Mouse (Mus musculus) splenic B cell, adult 2 months (primary cell): ENCODE measurements around the gene Dhcr7.

Experiments
- DNase-seq: peaks from one replicate; pipeline ENCODE4 v3.0.0-alpha.2; 2011; ENCODE audit warnings: low read depth, low spot score
- H3K27me3 ChIP-seq: 2 replicates; pipeline ENCODE4 v1.6.1; 2012; ENCODE audit warnings: mild to moderate bottlenecking, low read length, moderate library complexity, mixed read lengths; ENCODE audit not compliant: control insufficient read depth, poor library complexity, insufficient read depth, severe bottlenecking
- H3K36me3 ChIP-seq: 2 replicates; pipeline ENCODE4 v1.6.1; 2012; ENCODE audit warnings: mild to moderate bottlenecking, low read length, moderate library complexity, mixed read lengths; ENCODE audit not compliant: control insufficient read depth, poor library complexity, insufficient read depth, severe bottlenecking

The Dhcr7 gene

DNA sequence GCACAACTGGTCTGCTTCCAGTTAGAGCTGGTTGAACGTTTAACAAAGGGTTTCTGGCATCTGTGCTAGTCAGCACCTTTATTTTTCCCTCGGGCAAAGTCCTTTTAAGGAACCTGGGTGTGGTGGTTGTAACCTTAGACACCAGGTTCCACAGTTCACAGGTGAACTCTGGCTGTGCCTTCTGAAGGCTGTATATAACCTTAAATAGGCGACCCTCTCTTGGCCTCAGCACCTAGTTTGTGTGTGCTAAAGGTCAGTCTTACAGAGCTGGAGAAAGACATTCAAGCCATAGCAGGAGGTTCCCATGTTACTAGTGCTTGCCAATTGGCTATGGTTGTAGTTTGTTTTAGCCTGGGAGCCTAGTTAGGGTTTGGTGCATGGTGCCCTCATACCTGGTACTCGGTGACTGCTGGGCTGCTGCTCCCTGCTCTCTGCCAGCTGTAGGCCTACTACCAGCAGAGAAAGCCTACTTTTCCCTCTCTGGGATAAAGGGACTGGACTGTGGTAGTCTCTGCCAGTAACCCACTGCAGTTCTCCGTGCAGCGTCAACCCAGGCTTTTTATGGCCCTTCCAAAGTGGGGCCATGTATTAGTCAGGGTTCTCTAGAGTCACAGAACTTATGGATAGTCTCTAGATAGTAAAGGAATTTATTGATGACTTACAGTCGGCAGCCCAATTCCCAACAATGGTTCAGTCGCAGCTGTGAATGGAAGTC is 26.0 kb downstream of the Dhcr7 start:
- DNase-seq, result no peak

GRCm38 (mm10) chr7:143866538-143866937 is 43.6 kb downstream of the Dhcr7 start, which contains the start of gene Gm498:
Gene Gm498, plus strand, starts transcription at chr7:143866838.
- Histone ChIP-seq H3K36me3 (no peaks in the 10 kb centered on the region), H3K27me3 (no peaks in the 10 kb centered on the region)
- no peak for DNase-seq

More for the DNA sequence above, 26.0 kb downstream of the Dhcr7 start:
- Histone ChIP-seq H3K27me3 (no peaks in the 10 kb centered on the region), H3K36me3 (peaks cover 5% of the 10 kb centered on the region; the same call in 1 of the 2 replicates)

- Histone ChIP-seq H3K27me3 (no peaks in the 10 kb centered on the region), H3K36me3 (no peaks in the 10 kb centered on the region)
- no peak for DNase-seq
These were observed 45.9 kb downstream of the Dhcr7 start for GRCm38 (mm10) chr7:143868874-143869273.

GRCm38 (mm10) chr7:143883717-143884116 is 60.8 kb downstream of the Dhcr7 start:
- Histone ChIP-seq H3K27me3 (no peaks in the 10 kb centered on the region), H3K36me3 (no peaks in the 10 kb centered on the region)
- DNase-seq, result no peak

- Histone ChIP-seq H3K36me3 (no peaks in the 10 kb centered on the region), H3K27me3 (no peaks in the 10 kb centered on the region)
- DNase-seq, result no peak
These were observed 68.2 kb downstream of the Dhcr7 start for GRCm38 (mm10) chr7:143891146-143891545.

DNA sequence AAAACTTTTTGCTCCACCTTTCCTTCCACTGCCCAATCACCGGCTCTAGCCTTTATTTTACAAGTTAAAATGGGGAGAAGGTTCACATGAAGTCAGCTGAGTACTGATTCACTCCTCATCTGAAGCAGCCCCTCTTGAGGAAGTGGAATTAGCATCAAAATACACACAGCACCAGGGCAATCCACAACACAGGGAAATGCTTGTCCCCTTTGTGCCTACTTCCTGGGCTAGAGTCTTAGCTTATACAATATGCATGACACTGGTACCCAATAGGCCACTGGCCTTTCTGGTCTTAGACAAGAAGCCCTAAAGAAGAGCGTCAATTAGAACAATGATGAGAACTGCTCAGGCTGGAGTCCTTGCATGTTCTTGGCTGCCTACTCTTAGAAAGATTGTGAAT is 69.4 kb downstream of the Dhcr7 start:
- H3K27me3 ChIP-seq, result no peaks in the 10 kb centered on the region
- no peak for DNase-seq
- no peaks in the 10 kb centered on the region for H3K36me3 ChIP-seq
